Comparison of ENCODE assay signal across 8 mouse cellular contexts in the genomic region with DNA sequence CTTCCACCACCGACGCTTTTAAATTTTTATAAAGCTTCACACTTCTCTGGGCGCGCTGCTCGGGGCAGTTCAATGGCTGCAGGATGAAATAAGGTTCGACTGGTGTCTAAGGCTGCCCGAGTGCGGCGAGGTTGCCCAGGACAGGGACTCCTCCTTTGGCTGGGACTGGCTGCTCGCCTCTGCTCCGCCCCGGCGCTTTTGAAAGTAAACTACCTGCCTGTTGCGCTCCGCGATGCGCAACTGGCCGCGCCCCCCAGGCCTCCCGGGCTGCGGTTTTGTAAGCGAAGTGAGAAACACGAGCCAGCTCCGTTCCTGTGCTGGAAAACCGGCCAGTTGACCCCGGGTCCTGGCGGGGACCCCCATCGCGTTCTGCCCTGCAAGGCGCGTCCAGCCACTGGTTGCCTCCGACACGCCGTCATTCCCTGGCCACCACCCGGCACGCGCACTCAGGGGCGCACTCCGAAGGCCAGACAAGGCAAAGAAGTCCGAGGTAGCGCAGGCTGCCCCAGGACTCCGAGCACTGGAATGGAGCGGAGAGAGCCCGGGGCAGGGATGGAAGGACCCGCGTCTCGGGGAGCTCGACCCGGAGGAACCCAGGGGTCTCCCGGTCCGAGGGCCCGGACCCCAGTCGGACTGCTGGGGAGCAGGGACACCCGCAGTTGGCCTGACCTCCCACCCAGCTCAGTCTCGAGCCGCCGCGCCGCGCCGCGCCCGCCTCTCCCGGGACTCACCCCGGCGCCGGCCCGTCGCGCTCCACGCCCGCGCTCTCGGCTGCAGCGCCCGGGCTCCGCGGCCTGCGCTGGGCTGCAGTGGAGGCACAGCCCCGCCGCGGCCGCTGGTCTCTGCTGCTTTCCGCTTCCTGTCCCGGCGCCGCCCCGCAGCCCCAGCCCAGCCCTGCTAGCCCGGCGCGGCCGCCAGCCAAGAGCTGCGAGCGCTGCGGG. TPM values are rescaled to one million over a fixed set of nuclear protein-coding genes. Genes with fewer than 3 reads are reported as not detected.
DNase-seq lines count a peak whose midpoint lies in the region; ATAC-seq and TF ChIP-seq lines count a peak whose summit lies in the region.

Vangl1 (minus strand) TSS at position 913 of the 941 bp plus-strand sequence.

- WGBS in heart, embryonic 14.5 days, result under 1% methylated on average over 88 of the region's 95 CpGs
- WGBS in kidney, postnatal 0 days, result under 1% methylated on average over 54 of the region's 95 CpGs
- WGBS in lung, embryonic 14.5 days, result under 1% methylated on average over 95 of the region's 95 CpGs

- H3K36me3 ChIP-seq in E14TG2a.4 (ENCODE audit: insufficient read depth, low read length), result no peaks in the 10 kb centered on the region
- no peaks in the 10 kb centered on the region for H3K36me3 ChIP-seq in erythroblast, embryonic 14.5 days (ENCODE audit: control insufficient read depth)
- H3K36me3 ChIP-seq in heart, embryonic 14.5 days (ENCODE audit: control insufficient read depth, insufficient read depth, low read length), result no peaks in the 10 kb centered on the region
- no peaks in the 10 kb centered on the region for H3K36me3 ChIP-seq in kidney, postnatal 0 days (ENCODE audit: insufficient read depth, low read length)
- H3K36me3 ChIP-seq in lung, embryonic 14.5 days (ENCODE audit: insufficient read depth), result no peaks in the 10 kb centered on the region

- H3K4me1 ChIP-seq in E14TG2a.4 (replicated peaks; ENCODE audit: low read depth, low read length), result peaks cover 59% of the 10 kb centered on the region
- H3K4me1 ChIP-seq in erythroblast, embryonic 14.5 days (ENCODE audit: control insufficient read depth), result peaks cover 3% of the 10 kb centered on the region
- H3K4me1 ChIP-seq in heart, embryonic 14.5 days (ENCODE audit: control insufficient read depth in 2 of 2, insufficient read depth in 2 of 2, low read length in 2 of 2), result peaks cover 18 to 46% of the 10 kb centered on the region in 2 experiments
- H3K4me1 ChIP-seq in kidney, postnatal 0 days (replicated peaks; ENCODE audit: insufficient read depth, low read length), result peaks cover 22% of the 10 kb centered on the region; the same call in 1 of the 2 replicates
- peaks cover 5% of the 10 kb centered on the region; the same call in 1 of the 2 replicates for H3K4me1 ChIP-seq in lung, embryonic 14.5 days (ENCODE audit: insufficient read depth)

- H3K4me2 ChIP-seq in heart, embryonic 14.5 days (ENCODE audit: low read length), result peak within 1 kb of the TSS; percentile 81
- H3K4me2 ChIP-seq in kidney, postnatal 0 days (ENCODE audit: low read length), result peak within 1 kb of the TSS; percentile 89
- peak within 1 kb of the TSS; percentile 81 for H3K4me2 ChIP-seq in lung, embryonic 14.5 days

- peak; percentile 88 for DNase-seq in adrenal gland, postnatal 10 days
- peak; percentile 87 for DNase-seq in kidney, postnatal 0 days (ENCODE audit: low spot score)
- peak; percentile 88 for DNase-seq in lung, embryonic 14.5 days
- DNase-seq in ovary, postnatal 14 days (ENCODE audit: low spot score), result peak; percentile 71
- no peak for DNase-seq in B cell, adult 2 months

- peak within 1 kb of the TSS; percentile 92 for H3K4me3 ChIP-seq in E14TG2a.4 (replicated peaks; ENCODE audit: low read length)
- H3K4me3 ChIP-seq in erythroblast, embryonic 14.5 days (replicated peaks), result peak within 1 kb of the TSS; percentile 58
- peak within 1 kb of the TSS; percentile 91 to 96 for H3K4me3 ChIP-seq in heart, embryonic 14.5 days (ENCODE audit: control insufficient read depth in 1 of 2, insufficient read depth in 1 of 2, low read depth in 1 of 2, low read length in 2 of 2)
- peak within 1 kb of the TSS; percentile 60 for H3K4me3 ChIP-seq in kidney, postnatal 0 days (replicated peaks; ENCODE audit: low read depth, low read length)
- H3K4me3 ChIP-seq in lung, embryonic 14.5 days (ENCODE audit: low read depth, low read length), result peak within 1 kb of the TSS; percentile 79

- H3K27me3 ChIP-seq in E14TG2a.4 (ENCODE audit: insufficient read depth, low read length), result peaks cover 21% of the 10 kb centered on the region
- peaks cover 77% of the 10 kb centered on the region for H3K27me3 ChIP-seq in erythroblast, embryonic 14.5 days (ENCODE audit: control insufficient read depth)
- no peaks in the 10 kb centered on the region for H3K27me3 ChIP-seq in heart, embryonic 14.5 days (ENCODE audit: control insufficient read depth, insufficient read depth, low read length)
- H3K27me3 ChIP-seq in kidney, postnatal 0 days (ENCODE audit: insufficient read depth, low read length), result no peaks in the 10 kb centered on the region
- peaks cover 6% of the 10 kb centered on the region; the same call in 1 of the 2 replicates for H3K27me3 ChIP-seq in lung, embryonic 14.5 days (ENCODE audit: insufficient read depth, low read length)

- H3K9ac ChIP-seq in heart, embryonic 14.5 days (ENCODE audit: low read length), result peak within 1 kb of the TSS; percentile 93
- peak within 1 kb of the TSS; percentile 78 for H3K9ac ChIP-seq in kidney, postnatal 0 days (ENCODE audit: low read depth, low read length)
- H3K9ac ChIP-seq in lung, embryonic 14.5 days, result peak within 1 kb of the TSS; percentile 86

- peaks cover 5% of the 10 kb centered on the region; the same call in 1 of the 2 replicates for H3K9me3 ChIP-seq in E14TG2a.4 (ENCODE audit: low read length)
- H3K9me3 ChIP-seq in erythroblast, embryonic 14.5 days (ENCODE audit: control insufficient read depth, low read length), result peaks cover 9% of the 10 kb centered on the region
- peaks cover 3% of the 10 kb centered on the region; the same call in 1 of the 2 replicates for H3K9me3 ChIP-seq in heart, embryonic 14.5 days (ENCODE audit: control insufficient read depth, low read length)
- H3K9me3 ChIP-seq in kidney, postnatal 0 days (replicated peaks; ENCODE audit: low read length), result no peaks in the 10 kb centered on the region
- H3K9me3 ChIP-seq in lung, embryonic 14.5 days (ENCODE audit: low read depth, low read length), result no peaks in the 10 kb centered on the region

- ATAC-seq in heart, embryonic 14.5 days (ENCODE audit: insufficient number of reproducible peaks, insufficient read depth, low FRiP score, low read depth), result peak; percentile 91
- peak; percentile 84 for ATAC-seq in kidney, postnatal 0 days (replicated peaks; ENCODE audit: low FRiP score, low read depth)
- ATAC-seq in lung, embryonic 14.5 days (ENCODE audit: insufficient read depth), result peak; percentile 90

- H3K27ac ChIP-seq in heart, embryonic 14.5 days (replicated peaks in 1 of 2; ENCODE audit: control insufficient read depth in 1 of 2, insufficient read depth in 1 of 2, low read depth in 2 of 2, low read length in 2 of 2), result peak within 1 kb of the TSS; percentile 81 to 84
- peak within 1 kb of the TSS; percentile 81 for H3K27ac ChIP-seq in kidney, postnatal 0 days
- peak within 1 kb of the TSS; percentile 88 for H3K27ac ChIP-seq in lung, embryonic 14.5 days (ENCODE audit: low read depth)

- TF ChIP-seq CTCF in E14TG2a.4 (conservative IDR thresholded peaks at IDR 0.05; ENCODE audit: low read length), result no peak
- TF ChIP-seq CTCF in kidney, postnatal 0 days (IDR thresholded peaks at IDR 0.05; ENCODE audit: low read depth), result no peak
- TF ChIP-seq CTCF in lung, embryonic 14.5 days (IDR thresholded peaks at IDR 0.05; ENCODE audit: low read depth), result no peak

RNA-seq across cellular contexts. Expression of gene Vangl1, which starts in this region (rescaled TPM):
- total RNA-seq in adrenal gland, postnatal 10 days (2021), result 10 to 100 TPM; 26.9 to 27.9 TPM
- 41.9 and 50.0 TPM in 2 replicates for polyA plus RNA-seq in erythroblast, embryonic 14.5 days (2012)
- 26.7 and 27.0 TPM in 2 replicates for polyA plus RNA-seq in heart, embryonic 14.5 days (2014; fragmentation: Nextera tagmentation; extraction: Ambion mirVana)
- polyA plus RNA-seq in kidney, postnatal 0 days (2015; fragmentation: Nextera tagmentation; extraction: Ambion mirVana), result 12.8 and 13.8 TPM in 2 replicates
- polyA plus RNA-seq in lung, embryonic 14.5 days (2014; fragmentation: Nextera tagmentation; extraction: Ambion mirVana), result 22.9 and 28.4 TPM in 2 replicates

Comparison
In these comparisons a context has a peak if more than half of its experiments do, and no peak if none do; other contexts are left out.
1. DNase-seq: peak in adrenal gland, postnatal 10 days (single experiment), kidney, postnatal 0 days (single experiment), lung, embryonic 14.5 days (single experiment) and ovary, postnatal 14 days (single experiment); none in B cell, adult 2 months (0 of 2).
2. Peak in every context shown above with its lines, with median percentiles within 50 percentile points of each other: H3K4me3 ChIP-seq, ATAC-seq, H3K27ac ChIP-seq, H3K4me2 ChIP-seq and H3K9ac ChIP-seq.